Mouse (Mus musculus) erythroid progenitor cell, adult 5-6 weeks (primary cell): ENCODE results near the gene Hspbp1. TPM values are rescaled to one million over a fixed set of nuclear protein-coding genes. Genes with fewer than 3 reads are reported as not detected.

Experiments used
- ATAC-seq: replicated peaks from 2 replicates; pipeline ENCODE4 v1.8.0; 2016; ENCODE audit warnings: moderate number of reproducible peaks, mild to moderate bottlenecking, moderate TSS enrichment, inconsistent platforms; ENCODE audit not compliant: poor library complexity, low FRiP score, severe bottlenecking
- total RNA-seq, 2 experiments: library from RNA; stranded (forward) in 1 of 2; stranded (reverse) in 1 of 2; fragments of 150-400 nt in 1 of 2; fragments of 186-747, 209-891 nt in 1 of 2; gene quantifications; 2 replicates each; pipeline versions ENCODE4 v1.2.3 to v1.2.4; 2015 to 2017; ENCODE audit warnings: low replicate concordance in 2 of 2

Hspbp1 gene
- total RNA-seq, 2 experiments from 2014 or later, result 2.8 to 32.3 TPM

DNA sequence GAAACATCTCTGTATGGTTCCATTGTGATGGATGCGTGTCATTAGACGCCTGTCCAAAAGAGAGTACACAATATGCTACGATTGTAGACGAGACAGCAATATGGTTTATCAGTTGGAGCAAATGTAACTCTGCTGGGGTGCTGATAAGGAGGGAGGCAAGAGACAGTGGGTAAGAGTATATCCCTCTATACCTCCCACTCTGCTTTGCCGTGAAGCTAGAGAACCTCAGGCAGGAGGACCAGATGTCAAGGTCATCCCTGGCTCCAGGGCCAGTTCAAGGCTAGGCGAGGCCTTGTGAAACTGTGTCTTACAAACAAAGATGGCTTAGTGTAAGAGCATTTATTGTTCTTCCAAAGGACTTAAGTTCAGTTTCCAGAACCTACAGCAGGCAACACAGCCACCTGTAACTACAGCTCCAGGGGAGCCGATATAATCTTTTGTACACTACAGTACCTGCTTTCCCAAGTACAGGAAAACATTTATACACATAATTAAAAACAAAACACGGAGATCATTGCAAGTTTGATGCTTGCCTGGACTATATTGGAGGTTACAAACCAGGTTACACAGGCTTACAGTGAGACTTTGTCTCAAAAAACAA lies 14.1 kb downstream of the Hspbp1 start:
- ATAC-seq, result peak; percentile 95

DNA sequence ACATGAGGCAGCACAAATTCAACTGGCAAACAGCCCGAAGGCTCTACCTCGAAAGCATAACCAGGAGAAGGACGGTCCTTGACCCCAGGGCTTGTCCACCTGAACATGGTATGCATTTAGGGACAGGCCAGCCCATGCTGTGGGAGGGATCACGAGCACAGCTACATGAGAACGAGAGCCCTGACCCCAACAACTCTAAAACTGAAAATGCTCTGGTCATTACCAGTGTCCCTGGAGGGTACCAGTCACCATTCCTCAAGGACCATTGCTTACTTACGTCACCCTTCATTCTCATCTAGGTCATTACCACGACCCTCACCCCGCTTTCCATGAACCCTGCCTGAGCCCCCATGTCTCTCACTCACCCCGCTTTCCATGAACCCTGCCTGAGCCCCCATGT lies 15.7 kb downstream of the Hspbp1 start:
- no peak for ATAC-seq

DNA sequence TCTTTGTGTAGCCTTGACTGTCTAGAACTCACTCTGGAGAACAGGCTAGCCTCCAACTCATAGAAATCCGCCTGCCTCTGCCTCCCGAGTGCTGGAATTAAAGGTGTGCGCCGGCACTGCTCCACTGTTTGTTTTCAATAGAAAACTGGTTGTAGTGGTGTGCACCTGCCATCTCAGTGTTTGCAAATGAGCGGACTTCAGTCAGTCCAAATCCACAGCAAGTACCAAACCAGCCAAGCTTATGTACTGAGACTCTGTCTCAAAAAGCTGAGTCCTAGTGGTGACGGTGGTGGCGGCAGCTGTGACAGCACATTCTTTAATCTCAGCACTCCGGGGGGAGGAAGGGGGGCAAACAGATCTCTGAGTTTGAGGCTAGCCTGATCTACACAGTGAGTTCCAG lies 16.4 kb downstream of the Hspbp1 start:
- ATAC-seq, result no peak

DNA sequence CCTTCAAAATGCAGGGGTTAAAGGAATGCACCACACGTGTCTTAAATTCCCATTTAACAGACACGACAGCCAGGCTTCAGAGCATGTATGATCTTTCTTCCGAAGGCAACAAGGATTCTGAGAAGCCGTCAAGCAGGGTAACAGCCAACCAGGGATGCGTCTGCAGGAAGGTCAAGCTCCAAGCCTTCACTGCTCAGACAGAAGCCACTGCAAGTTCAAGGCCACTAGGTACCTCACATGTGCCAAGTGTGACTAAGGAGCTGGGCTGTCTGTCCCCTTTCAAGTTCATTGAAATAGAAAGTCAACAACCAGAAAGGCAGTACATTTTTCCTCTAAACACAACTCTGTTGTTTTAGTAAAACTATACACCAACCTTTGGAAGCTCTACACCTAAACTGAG lies 18.0 kb downstream of the Hspbp1 start:
- no peak for ATAC-seq

DNA sequence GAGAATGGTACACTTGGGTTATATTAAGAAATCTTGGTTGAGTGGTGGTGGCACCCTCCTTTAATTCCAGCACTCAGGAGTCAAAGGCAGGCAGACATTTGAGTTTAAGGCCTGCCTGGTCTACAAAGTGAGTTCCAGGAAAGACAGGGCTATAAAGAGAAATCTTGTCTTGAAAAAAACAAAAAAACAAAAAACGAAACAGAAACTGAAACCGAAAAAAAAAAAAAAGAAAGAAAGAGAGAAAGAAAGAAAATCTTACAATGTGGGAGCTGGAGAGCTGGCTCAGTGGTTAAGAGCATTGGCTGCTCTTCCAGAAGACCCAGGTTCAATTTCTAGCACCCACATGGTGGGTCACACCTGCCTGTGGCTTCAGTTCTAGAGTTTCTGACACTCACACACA lies 21.1 kb downstream of the Hspbp1 start:
- ATAC-seq, result no peak

DNA sequence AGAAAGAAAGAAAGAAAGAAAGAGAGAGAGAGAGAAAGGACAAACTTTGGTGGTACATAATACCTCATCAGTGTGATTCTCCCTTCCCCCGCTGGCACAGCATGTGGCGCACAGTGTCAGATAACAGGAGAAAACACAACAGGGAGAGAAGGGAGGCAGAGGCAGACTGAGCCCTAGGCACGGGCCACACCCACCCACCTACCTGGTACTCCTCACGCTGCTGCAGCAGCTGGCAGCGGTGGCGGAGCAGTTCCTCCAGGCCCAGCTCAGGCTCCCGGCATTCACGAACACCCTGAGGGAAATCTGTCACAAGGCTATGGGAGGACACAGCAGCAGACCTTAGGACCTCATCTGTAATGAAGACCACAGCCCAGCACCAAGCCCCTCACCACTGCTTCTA lies 21.7 kb downstream of the Hspbp1 start:
- peak; percentile 63 for ATAC-seq

DNA sequence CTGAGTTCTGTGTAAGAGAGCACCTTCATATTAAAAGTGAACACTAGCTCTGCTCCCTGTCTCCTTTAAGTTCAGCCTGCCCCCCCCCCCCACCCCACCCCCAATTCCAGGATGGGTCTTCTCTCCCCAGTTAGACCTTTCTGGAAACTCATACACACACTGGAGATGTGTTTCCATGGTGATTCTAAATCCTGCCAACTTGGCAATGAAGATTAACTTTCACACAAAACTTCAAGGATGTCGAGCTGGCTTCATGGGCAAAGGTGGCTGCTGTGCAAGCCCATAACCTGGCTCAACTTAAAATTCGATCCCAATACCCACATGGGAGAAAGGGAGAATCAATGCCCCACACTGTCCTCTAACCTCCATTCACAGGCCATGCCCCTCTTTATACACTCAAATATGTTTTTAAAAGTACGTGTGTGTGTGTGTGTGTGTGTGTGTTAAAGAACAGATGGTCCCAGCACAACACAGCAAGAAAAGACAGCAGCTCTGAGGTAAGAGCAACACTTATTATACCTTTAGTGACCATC lies 24.9 kb downstream of the Hspbp1 start:
- ATAC-seq, result no peak

DNA sequence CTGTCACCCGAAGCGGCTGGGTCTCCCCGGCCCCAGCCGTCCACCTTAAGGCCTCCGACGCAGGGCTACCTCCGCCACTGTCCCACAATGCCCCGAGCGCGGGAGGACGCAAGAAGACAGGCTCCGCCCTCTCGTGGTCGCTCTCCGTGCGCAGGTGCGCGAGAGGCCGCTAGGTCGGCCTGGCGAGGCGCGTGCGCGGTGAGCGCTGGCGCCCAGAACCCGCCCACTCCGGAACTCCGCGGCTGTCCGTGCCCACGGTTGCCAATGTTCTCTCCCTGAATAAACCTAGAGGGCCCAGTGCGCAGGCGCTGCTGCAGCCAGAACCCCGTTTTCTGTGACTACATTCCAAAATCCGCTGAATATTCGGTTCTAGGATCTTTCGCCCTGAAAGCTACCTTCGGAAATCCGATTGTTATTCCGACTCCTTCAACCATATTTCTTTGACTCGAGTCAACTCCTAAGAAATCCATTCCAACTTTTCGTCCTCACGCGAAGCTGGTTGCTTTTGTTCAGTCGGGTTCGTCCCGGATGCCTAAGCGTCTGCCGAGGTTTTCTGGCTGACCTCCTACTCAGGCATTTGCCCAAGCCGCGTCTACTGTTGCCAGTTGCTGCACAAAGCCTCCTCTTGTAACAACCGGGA lies 25.8 kb downstream of the Hspbp1 start, which contains the start of gene Ppp6r1:
Gene Ppp6r1, minus strand, starts transcription at position 108 of the 640 bp plus-strand sequence.
- peak; percentile 90 for ATAC-seq

DNA sequence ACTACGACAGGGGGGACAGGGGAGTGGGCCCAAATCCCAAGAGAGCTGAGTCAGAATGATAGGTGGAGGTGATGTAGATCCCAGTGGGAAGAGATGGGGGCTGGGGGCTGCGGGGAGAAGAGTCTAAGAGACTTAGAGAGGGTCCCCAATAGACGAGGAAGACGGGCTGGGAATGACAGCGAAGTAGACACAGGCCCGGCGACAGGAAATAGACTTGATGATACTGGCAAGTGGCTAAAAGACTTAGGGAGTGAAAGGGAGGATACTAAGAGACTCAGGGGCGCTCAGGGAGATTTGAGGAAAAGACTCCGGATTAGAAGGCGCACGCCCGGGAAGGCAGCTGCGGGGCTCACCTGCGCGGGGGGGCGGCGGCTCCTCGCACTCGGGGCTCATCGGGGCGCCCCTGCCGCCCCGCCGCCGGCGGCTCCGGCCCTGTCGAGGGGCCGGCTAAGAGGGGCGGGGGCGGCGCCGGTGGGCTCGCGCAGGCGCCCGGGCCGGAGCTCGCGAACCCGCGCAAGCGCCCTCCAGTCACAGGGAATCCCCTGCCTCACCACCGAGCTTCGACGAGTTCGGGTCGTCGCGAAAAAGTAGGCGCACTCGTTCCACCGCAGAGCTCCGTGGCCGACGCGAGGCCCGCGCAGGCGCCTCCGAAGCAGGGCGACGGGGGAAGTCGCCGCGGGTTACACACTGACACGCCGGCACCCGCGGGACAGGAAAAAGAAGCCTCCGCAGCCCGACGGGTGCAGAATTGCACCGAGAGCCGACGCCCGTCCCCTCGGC lies 26.6 kb downstream of the Hspbp1 start:
- peak; percentile 25 for ATAC-seq

DNA sequence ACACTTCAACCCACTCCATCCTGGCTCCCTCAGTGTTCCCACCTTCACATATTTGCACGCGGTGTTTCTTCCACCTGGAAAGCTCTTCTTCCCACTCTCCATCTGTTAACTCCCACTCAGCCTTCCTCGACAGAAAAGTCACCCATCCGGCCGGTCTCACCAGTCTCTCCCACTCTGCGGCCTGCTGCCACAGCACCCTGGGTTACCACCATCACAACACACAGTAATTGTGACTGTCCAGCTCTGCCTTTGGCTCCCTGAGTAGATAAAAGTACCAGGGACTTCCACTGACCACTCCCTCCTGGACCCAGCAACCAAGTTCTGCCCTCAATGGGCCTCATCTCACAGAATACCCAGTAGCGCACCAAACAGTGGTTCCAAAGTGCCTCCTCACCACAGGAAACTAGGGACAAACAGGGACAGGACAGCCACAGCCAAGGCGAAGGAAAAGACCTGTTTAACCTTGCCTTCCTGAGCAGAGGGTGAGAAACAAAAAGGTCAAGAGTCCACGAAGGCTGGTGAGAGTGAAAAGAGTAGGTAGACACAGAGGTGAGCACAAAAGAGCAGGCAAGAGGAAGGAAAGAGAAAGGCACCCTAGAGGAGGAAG lies 27.2 kb downstream of the Hspbp1 start:
- ATAC-seq, result peak; percentile 23

DNA sequence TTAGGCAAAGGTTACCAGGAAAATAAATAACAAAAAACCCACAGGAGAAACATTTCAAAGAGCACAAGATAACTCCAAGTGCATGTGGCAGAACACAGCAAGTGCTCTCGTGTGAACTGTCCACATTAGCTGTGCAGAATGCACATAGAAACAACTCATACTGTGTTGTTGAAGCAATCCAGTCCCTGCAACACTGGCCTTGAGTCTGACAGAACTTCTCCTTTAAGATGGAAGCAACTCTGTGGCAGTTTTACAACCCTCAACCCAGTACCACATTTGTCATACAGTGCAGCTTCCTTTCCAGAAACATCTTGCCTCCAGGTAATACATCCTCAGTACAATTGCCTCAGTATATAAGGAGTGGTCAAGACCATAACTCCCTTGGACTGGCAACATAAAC lies 28.1 kb downstream of the Hspbp1 start:
- ATAC-seq, result no peak

DNA sequence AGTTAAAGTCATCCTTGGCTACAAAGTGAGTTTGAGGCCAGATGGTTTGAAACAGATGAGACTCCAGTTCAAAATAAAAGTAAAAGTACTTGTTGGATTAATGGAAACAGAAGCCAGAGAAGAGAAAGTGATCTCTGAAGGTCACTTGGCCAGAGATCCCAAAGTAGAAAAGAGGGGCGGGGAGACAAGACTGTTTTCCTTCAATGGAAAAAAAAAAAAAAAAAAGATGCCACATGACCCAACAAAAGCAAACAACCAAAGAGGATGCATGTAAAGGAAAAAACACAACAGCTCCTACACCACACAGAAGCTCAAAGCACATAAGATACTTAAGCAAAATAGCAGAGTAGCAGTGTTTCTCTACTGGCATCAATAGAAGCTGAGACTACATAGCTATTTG lies 29.0 kb downstream of the Hspbp1 start:
- ATAC-seq, result no peak

DNA sequence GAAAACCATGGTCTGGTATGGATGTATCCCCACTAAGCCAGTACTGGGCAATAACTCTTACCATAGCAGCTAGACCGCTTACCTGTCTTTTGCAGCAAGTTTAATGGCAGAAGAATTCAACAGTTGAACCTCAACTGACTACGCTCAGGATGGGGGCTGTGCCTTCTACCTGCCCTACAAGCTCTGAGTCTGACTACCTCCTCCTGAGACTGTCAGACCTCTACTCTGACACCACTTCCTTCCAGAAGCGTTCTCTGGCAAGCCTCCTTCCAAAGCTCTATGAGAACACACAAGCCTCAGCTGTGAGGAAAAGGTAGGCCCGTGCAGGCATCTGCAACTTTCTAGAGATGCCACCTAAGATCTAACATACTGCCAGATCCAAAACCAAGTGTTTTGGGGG lies 29.5 kb downstream of the Hspbp1 start:
- ATAC-seq, result no peak

DNA sequence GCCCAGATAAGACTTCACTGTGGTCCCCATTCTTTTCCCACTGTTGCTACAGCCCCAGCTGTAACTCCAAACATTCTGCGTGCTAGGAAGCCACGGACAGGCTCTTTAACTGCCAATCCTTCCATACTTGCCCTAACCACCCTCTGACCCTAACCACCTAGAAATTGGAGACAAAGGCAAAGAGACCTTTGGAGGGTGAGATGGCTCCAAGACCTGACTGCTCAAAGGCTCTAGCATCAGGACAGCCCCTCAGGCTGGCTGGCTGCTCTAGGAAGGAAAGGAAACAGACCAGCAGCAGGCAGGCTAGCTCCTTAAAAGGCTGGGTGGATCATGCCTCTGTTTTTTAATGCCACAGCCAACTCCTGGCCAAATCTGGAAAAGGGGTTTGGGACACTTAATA lies 30.6 kb downstream of the Hspbp1 start:
- ATAC-seq, result no peak

DNA sequence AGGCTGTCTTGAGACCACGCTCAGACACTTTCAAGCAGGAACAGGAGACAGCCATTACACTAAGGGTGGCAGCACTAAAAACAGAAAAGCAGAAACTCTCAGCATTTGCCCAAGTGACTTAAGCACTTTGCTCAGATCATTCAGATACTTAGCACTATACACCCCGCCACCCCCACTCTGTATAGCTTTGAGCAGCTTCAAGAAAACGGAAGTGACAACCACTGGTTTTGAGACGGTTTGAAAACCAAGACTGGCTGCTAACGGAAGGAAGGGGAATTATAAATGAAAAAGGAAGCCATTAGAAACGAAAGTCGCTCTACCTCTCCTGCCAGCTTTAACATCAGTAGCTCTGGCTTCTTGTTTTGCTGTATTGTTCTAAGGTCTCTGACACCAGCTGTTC lies 31.1 kb downstream of the Hspbp1 start:
- no peak for ATAC-seq

DNA sequence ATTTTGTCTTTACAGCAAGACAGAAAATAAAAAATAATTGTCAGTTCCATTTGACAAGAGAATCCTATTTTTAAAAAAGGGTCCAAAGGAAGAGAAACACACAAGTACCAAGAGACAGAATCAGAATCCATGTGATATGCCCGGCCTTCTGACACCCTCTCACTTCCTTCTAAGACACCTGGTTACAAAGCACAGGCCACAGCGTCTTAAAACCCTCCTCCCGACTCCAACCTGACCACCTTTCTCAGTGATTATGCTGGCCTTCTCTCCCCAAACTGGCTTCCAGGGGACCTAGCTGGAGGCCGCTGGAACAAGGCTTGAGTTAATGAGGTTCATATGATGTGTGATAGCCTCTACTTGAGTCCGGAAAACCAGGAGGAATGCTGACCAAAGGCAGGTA lies 31.5 kb downstream of the Hspbp1 start:
- no peak for ATAC-seq

DNA sequence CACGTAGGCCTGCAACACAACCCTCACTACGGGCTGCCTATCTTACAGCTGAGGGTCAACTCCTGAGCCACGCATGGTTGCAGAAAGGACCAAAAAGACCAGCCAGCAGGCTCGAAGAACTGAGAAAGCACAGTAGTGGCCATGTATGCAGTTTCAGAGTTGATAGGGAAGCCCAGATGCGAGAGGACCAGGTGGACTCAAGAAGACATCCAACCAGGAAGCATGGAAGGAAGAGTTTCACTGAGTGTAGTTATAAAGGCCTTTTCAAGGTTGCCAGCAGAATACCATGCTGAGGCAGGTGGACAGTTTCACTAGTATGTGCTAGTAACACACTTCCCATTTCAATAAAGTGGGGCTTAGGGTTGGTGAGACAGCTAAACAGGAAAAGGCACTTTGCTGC lies 32.1 kb downstream of the Hspbp1 start:
- no peak for ATAC-seq

DNA sequence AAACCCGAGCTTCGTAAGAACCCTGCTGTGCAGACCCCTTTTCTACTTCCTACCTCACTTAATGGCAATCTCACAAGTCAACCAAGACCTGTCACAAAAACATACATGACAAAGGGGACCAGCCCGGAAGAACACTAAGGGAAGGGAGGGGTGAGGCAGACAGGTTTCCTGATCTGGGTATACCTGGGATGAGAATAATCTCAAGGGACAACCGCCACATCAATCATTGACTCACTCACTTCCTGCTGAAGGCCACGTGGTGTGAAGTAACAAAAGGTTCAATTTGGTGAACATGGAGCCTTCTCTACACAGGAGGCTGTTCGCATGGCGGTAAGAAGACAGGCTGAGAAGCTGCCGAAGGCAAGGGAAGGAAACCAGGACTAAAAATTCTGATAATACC lies 33.3 kb downstream of the Hspbp1 start:
- no peak for ATAC-seq

DNA sequence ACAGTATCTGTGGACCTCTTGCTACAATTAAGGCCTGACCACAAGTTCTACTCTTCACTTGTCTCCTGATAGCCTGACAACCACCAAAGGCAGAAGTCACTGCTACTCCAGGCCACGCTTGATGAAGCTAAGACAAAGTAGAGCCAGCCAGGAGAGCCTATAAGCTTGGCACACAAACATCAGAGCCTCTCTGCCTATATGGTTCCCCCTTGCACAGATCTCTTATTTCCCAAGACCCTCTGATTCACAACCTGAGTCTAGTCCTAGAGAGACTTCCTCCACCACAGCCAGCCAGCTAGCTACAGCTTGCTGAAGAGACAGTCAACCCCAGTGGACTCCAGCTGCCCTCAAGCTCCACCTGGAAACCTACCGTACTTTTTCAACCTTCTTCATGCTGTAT lies 36.9 kb downstream of the Hspbp1 start:
- no peak for ATAC-seq

DNA sequence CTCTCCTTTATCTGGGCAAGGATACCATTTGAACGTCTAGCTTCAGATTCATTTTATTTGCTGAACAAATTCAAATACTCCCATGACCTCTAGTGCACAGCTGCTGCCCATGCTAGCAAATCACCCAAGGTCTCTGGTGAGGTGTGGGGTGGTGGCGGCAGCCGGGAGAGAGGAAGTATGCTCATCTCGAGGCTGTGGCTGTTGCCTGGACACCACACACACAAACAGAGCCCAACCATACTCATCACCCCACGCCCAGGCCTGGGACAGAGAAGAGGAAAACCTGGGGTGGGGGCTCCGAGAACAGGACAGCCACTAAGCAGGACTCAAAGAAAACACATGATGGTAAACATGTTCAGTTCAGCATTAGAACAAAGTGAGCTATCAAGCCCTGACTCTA lies 37.6 kb downstream of the Hspbp1 start:
- ATAC-seq, result no peak

DNA sequence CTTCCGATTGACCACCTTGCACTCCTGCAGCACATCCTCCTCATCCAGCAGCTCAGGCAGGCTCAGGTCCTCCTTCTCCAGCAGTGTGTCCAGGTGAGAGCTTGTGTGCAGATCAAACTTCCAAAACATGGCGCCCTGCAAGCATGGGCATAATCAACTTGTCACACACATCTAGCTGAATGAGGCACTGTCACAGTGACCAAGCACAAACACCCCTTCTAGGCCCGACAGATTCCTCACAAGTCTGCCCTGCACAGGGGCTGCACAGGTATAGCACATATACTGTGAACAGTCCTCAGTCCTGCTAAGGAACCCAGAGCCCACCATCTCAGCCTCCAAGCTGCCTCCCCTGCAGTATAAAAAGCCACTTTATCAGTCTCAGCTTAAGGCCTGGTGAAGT lies 38.1 kb downstream of the Hspbp1 start:
- 0 out of 2 replicates have a peak, but pooled peaks have one; percentile 52 for ATAC-seq
